Mouse (Mus musculus): ENCODE data around the gene Clip3.
A peak's percentile ranks its signal among the peaks of the same experiment; 100 is the strongest.

The Clip3 gene

DNA sequence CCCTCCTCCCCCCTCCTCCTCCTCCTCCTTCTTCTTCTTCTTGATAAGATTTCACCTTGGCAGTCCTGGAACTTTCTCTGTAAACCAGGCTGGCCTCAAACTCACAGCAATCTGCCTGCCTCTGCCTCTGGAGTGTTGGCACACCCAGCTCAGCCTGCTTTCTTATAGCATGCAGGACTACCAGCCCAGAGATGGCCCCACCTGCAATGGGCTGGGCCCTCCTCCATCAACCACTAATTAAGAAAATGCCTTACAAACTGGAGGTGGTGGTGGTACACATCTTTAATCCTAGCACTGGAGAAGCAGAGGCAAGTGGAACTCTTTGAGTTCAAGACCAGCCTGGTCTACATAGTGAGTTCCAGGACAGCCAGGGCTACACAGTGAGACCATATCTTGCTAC, 34.9 kb downstream of the Clip3 start:
- no peak for DNase-seq (ENCODE audit: low read depth, low spot score)

DNA sequence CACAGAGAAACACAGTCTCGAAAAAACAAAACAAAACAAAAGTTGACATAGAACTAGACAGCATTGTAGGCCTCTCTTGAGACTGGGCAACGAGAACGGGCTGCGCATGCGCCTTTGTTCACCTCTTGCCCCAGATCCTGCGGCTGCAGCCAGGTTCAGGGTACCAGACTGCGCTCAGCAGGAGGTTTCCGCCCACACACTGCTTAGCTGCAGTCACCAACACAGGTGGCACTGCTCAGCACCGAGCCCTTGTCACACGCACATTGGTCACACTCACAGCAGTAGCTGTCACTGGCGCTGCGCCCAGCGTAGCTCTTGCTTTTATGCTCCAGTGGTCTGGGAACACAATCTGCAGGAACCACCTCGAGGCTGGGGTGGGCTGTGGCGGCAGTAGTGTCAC, 35.6 kb downstream of the Clip3 start:
- peak; percentile 39 for DNase-seq (ENCODE audit: low read depth, low spot score)

DNA sequence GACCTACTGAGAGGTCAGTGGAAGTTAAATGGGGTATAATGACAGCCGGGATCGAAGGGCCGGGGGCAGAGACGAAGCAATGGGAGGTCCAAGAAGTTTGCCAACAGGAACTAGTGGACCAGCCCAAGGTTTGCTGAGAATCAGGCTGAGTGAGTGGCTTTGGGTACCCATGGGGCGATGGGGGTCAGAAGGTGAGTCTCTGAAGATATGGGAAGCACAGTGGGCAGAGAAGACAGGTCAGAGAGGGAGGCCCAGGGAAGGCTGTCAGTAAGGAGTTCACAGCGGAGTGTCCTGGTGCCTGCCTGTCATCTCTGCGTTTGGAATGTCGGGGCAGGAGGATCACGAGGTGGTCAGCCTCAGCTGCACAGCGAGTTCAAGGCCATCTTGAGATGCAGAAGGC, 36.9 kb downstream of the Clip3 start:
- no peak for DNase-seq (ENCODE audit: low read depth, low spot score)

GRCm38 (mm10) chr7:30331887-30332286, 40.4 kb downstream of the Clip3 start:
- peak; percentile 99 for DNase-seq (ENCODE audit: low read depth, low spot score)

GRCm38 (mm10) chr7:30332622-30333259, 41.2 kb downstream of the Clip3 start:
- no peak for DNase-seq (ENCODE audit: low read depth, low spot score)

- DNase-seq (ENCODE audit: low read depth, low spot score), result no peak
These were observed 41.9 kb downstream of the Clip3 start for GRCm38 (mm10) chr7:30333436-30333835.

GRCm38 (mm10) chr7:30334563-30334962, 43.0 kb downstream of the Clip3 start:
- DNase-seq (ENCODE audit: low read depth, low spot score), result no peak

DNA sequence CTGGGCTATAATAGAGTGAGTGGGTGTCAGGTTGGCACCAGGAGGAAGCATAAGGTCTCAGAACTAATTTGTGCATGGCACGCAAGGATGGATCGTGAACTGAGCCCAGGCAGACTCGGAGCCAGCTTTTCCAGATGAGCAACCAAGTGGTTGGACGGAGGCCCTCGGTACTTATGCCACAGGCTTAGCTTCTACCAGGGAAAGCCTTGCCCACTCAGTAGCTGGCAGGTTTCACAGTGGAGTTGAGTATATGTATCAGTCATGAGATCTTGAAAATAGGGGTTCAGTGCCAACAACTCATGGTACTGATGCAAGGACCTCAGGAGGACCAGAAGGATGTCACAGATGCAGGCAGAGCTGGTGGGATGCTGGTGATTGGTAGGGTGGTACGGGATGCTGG, 44.2 kb downstream of the Clip3 start:
- no peak for DNase-seq (ENCODE audit: low read depth, low spot score)

- DNase-seq (ENCODE audit: low read depth, low spot score), result peak; percentile 92
These were observed 44.9 kb downstream of the Clip3 start for GRCm38 (mm10) chr7:30336384-30336783.

- no peak for DNase-seq (ENCODE audit: low read depth, low spot score)
These were observed 48.0 kb downstream of the Clip3 start for GRCm38 (mm10) chr7:30339432-30340109.

GRCm38 (mm10) chr7:30346635-30347379, 55.3 kb downstream of the Clip3 start:
- peak; percentile 76 for DNase-seq (ENCODE audit: low read depth, low spot score)

DNA sequence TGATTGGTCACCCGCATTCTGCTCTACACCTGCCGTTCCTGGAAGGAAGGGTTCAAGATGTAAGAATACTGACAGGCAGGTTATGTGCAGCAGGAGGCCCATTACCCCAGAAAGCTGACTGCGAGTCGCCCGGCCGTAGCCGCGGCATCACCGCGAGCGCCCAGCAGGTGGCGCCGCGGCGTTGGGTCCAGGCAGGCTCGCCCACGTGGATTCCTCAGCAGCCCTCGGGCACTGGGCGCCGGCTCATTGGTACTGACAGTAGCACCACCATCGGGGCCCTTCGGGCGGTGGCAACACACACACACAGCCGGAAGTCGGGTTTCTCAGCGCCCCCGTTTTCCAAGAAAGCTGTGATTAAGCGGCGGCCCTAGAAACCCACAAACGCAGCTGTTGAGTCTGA, 56.3 kb downstream of the Clip3 start:
- DNase-seq (ENCODE audit: low read depth, low spot score), result peak; percentile 78

DNA sequence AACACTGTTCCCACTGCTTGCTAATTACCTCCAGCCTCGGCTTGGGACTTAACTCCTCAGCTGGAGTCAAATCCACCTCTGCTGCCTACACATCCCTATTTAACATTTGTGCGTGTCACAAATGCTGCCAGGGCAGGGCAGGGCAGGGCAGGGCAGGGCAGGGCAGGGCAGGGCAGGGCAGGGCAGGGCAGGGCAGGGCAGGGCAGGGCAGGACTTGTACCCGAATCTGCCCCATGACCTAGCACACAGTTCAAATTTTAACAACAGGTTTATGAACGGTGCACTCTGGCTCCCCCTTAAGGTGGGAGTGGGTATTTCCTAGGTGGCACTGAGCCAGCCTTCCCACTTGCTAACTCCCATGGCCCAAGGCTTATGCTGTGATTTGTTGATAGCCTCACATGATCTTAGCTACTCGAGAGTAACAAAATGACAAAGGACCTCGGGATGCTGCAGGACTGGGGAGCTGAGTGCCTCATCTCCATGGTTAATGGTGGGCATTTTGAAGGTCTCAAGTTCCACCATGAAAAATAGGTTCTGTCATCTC, 61.8 kb downstream of the Clip3 start:
- DNase-seq (ENCODE audit: low read depth, low spot score), result peak; percentile 87

- no peak for DNase-seq (ENCODE audit: low read depth, low spot score)
These were observed 62.5 kb downstream of the Clip3 start for GRCm38 (mm10) chr7:30354059-30354458.

All from R1 (cell line).